Mouse (Mus musculus): ENCODE results near the gene Mphosph9.

- TF ChIP-seq CTCF (IDR thresholded peaks at IDR 0.05 in 2 of 3, conservative IDR thresholded peaks at IDR 0.05 in 1 of 3; ENCODE audit: control insufficient read depth in 1 of 3, insufficient read depth in 1 of 3, low read depth in 2 of 3, low read length in 3 of 3, poor library complexity in 1 of 3, severe bottlenecking in 1 of 3) (no peak), ZC3H11A (IDR thresholded peaks at IDR 0.05; ENCODE audit: low read depth, low read length) (no peak), TCF12 (IDR thresholded peaks at IDR 0.05; ENCODE audit: low read depth, low read length) (no peak), POLR2AphosphoS2 (IDR thresholded peaks at IDR 0.05; ENCODE audit: low read length) (no peak), MAZ (IDR thresholded peaks at IDR 0.05; ENCODE audit: low read depth, low read length) (no peak), GABPA (IDR thresholded peaks at IDR 0.05; ENCODE audit: low read depth, low read length) (no peak)
These were observed 101.9 kb downstream of the Mphosph9 start for GRCm38 (mm10) chr5:124225891-124226290.

Measured in MEL (cell line).